Mouse (Mus musculus) brain, embryonic 14.5 days (tissue): Measurements from ENCODE around the gene Gm20708.

Experiments used
- CTCF ChIP-seq: fragments of 200-500 bp; IDR thresholded peaks from 2 replicates; pipeline ENCODE4 v1.5.1; 2012; ENCODE audit warnings: inconsistent platforms, mild to moderate bottlenecking, moderate library complexity, borderline replicate concordance; ENCODE audit not compliant: insufficient read depth, insufficient read length; ENCODE audit errors: extremely low read depth
- POLR2A ChIP-seq: fragments of 200-500 bp; IDR thresholded peaks from 2 replicates; pipeline ENCODE4 v1.6.1; 2012; ENCODE audit warnings: mild to moderate bottlenecking, inconsistent platforms, borderline replicate concordance; ENCODE audit not compliant: poor library complexity, insufficient read depth, insufficient read length, severe bottlenecking; ENCODE audit errors: extremely low read depth

- no peak for TF ChIP-seq CTCF
- TF ChIP-seq POLR2A, result no peak
Measured at GRCm38 (mm10) chr11:117825333-117826101, 16.0 kb downstream of the Gm20708 start, which contains the start of the genes Afmid and Tk1.
